Mouse (Mus musculus): Measurements from ENCODE around the gene Slc7a10. TPM values are rescaled to one million over a fixed set of nuclear protein-coding genes. Genes with fewer than 3 reads are reported as not detected.

Gene Slc7a10
- polyA plus RNA-seq, 1 experiment from 2014 or later, result 2.4 TPM

DNA sequence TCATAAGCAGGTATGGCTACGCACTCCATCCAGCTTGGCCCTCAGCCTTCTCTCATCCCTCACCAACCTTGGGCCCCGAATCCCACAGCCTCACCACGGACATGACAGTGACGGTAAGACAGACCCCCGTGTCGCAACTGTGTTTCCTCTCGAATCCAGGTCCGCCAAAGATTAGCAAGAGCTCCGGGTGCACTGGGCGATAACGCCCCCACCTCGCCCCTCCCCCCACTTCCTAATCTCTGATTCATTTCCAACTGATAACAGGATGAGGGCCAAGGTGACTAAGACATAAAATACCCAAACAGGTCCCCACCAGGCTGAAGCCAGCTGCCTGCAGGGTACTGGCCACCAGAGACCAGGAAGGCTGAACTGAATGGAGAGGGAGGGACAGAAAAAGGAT, 31.7 kb upstream of the Slc7a10 start:
- H3K9me3 ChIP-seq (replicated peaks), result no peaks in the 10 kb centered on the region
- no peaks in the 10 kb centered on the region for H3K27me3 ChIP-seq
- no peak overlapping the region for H3K4me2 ChIP-seq
- no peak overlapping the region for H3K9ac ChIP-seq
- H3K4me1 ChIP-seq, result peaks cover 5% of the 10 kb centered on the region
- H3K36me3 ChIP-seq, result no peaks in the 10 kb centered on the region
- no peak overlapping the region for H3K27ac ChIP-seq
- no peak overlapping the region for H3K4me3 ChIP-seq (replicated peaks)
- ATAC-seq (replicated peaks; ENCODE audit: low FRiP score), result no peak
- 81% methylated on average over 12 of the region's 12 CpGs for WGBS

DNA sequence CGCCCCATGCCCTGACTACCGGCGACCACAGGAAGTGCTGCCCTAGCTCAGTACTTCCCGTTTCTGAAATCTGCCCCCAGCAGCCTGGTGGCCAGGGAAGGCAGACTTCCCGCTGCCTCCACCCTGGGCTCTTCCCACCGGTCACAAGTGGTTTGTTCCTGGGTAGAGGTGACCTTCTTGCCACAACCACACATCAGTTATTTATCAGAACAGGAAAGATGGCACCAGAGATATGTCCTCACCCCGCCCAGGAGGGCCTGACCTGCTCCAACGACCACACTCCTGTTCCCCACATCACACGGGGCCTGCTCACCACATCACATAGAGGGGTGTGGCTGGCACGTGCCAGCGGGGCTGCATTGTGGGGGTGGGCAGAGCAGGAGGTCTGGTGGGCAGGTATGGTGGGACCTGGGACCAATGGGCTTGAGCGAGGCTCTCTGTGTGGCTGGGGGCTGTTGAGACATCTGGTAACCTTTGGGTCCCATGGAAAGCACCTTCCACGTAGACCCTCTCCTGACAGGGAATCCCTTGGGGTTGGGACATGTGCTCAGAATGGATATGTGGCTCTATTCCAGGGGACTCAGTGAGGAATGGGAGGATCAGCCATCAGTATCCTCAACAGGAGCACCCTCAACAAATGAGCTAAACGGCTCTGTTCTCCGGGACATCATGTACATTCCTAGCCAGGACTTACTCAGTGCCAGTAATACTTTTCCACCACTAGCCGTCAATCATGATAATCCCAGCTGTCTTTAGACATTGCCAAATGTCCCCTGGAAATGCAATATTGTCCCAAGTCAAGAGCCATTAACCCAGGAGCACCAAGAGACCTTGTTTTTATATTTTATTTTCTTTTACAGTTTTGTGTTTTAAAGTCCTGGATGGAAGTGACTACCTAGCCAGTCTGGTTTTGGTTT, 29.4 kb upstream of the Slc7a10 start:
- H3K36me3 ChIP-seq, result no peaks in the 10 kb centered on the region
- no peaks in the 10 kb centered on the region for H3K4me1 ChIP-seq
- H3K27me3 ChIP-seq, result no peaks in the 10 kb centered on the region
- H3K4me2 ChIP-seq, result no peak overlapping the region
- H3K27ac ChIP-seq, result no peak overlapping the region
- H3K4me3 ChIP-seq (replicated peaks), result no peak overlapping the region
- no peaks in the 10 kb centered on the region for H3K9me3 ChIP-seq (replicated peaks)
- no peak overlapping the region for H3K9ac ChIP-seq
- 70% methylated on average over 16 of the region's 16 CpGs for WGBS
- no peak for ATAC-seq (replicated peaks; ENCODE audit: low FRiP score)

- WGBS, result 69% methylated on average over 3 of the region's 3 CpGs
- Histone ChIP-seq H3K9me3 (replicated peaks) (no peaks in the 10 kb centered on the region), H3K4me2 (no peak overlapping the region)
These were observed 28.7 kb upstream of the Slc7a10 start for GRCm38 (mm10) chr7:35157512-35157911.

DNA sequence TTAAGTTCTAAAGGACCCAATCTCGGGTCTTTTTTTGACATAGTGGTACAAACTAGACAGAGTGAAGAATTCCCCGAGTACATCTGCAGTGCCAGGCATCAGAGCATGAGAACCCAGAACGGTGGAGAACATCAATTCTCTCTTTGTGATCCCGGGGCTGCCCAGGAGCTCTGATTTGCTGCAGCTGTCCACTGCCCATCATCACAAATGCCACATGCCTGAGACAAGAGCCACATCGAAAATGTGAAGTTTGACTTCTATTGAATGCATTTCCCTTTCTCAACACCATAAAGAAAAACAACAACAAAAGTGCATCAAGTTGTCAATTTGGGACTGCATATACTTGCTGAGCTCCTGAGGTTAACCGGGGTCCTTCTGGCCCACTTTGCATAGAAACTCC, 23.7 kb upstream of the Slc7a10 start:
- Histone ChIP-seq H3K27ac (no peak overlapping the region), H3K36me3 (no peaks in the 10 kb centered on the region), H3K9ac (no peak overlapping the region), H3K4me1 (no peaks in the 10 kb centered on the region), H3K9me3 (replicated peaks) (no peaks in the 10 kb centered on the region), H3K4me2 (no peak overlapping the region), H3K4me3 (replicated peaks) (no peak overlapping the region), H3K27me3 (no peaks in the 10 kb centered on the region)
- no peak for ATAC-seq (replicated peaks; ENCODE audit: low FRiP score)
- 79% methylated on average over 6 of the region's 6 CpGs for WGBS

More at GRCm38 (mm10) chr7:35157512-35157911, 28.7 kb upstream of the Slc7a10 start:
- H3K36me3 ChIP-seq, result no peaks in the 10 kb centered on the region
- H3K27me3 ChIP-seq, result no peaks in the 10 kb centered on the region
- no peak for ATAC-seq (replicated peaks; ENCODE audit: low FRiP score)
- H3K4me1 ChIP-seq, result no peaks in the 10 kb centered on the region
- H3K9ac ChIP-seq, result no peak overlapping the region
- H3K4me3 ChIP-seq (replicated peaks), result no peak overlapping the region
- no peak overlapping the region for H3K27ac ChIP-seq

DNA sequence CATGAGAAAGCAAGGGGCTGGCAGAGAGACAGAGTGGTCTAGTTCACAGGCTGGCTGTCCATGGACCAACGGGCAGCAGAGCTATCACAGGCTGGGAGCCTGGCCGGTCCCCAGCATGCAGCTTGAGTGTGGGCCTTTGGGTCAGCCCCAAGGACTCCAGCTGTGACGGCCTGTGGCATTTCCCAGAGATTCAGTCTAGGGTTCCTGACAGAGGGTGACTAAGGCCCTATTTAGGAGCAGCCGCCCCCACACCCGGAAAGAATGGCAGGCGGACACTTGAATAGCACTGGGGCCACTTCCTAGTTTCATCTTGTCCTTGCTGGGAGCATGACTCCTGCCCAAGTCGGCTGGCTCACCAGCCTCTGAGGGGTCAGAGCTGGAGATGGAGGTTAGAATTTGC, 22.6 kb upstream of the Slc7a10 start:
- 55% methylated on average over 7 of the region's 7 CpGs for WGBS
- Histone ChIP-seq H3K4me2 (no peak overlapping the region), H3K4me1 (no peaks in the 10 kb centered on the region), H3K27ac (no peak overlapping the region), H3K36me3 (no peaks in the 10 kb centered on the region), H3K9ac (no peak overlapping the region), H3K27me3 (no peaks in the 10 kb centered on the region), H3K9me3 (replicated peaks) (no peaks in the 10 kb centered on the region), H3K4me3 (replicated peaks) (no peak overlapping the region)
- no peak for ATAC-seq (replicated peaks; ENCODE audit: low FRiP score)

DNA sequence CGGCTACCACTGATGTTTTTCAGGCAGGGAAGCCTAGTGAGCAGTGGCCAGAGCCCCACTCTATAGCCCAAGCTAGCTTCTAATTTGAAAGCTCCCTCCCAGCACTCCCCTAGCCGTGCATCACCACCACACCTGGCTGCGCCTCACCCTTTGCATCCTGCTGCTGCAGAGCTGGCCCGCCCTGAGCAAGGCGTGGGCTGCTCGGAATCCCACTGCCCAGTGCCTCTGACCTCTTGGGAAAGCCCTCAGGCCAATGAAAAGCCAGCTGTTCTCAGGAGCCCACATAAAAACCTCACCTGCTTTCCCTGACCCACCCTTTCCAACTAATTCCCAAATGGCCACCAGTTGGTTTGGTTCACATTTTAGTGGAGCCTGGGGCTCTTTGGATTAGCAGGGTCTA, 22.1 kb upstream of the Slc7a10 start:
- Histone ChIP-seq H3K27me3 (no peaks in the 10 kb centered on the region), H3K9me3 (replicated peaks) (no peaks in the 10 kb centered on the region), H3K4me1 (no peaks in the 10 kb centered on the region), H3K9ac (no peak overlapping the region), H3K4me2 (no peak overlapping the region), H3K36me3 (no peaks in the 10 kb centered on the region), H3K4me3 (replicated peaks) (no peak overlapping the region), H3K27ac (no peak overlapping the region)
- WGBS, result 56% methylated on average over 6 of the region's 6 CpGs
- no peak for ATAC-seq (replicated peaks; ENCODE audit: low FRiP score)

DNA sequence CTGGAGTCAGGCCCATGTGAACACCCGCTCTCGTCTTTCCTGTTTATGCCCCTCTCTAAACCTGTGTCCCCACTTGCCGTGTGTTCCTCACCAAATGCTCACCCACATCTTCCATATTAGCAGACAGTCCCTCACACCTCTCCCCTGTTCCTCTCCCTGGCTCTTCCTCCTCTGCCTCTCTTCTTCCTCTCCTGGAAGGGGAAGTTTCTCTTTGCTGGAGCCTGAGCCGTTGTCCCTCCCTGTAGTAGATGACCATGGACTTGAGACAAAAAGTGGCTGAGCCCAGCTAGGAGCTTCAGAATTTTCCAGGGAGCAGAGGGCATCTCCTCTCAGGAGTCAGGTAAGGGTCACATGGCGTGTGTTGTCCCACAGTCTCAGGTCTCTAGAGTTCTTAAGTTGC, 19.2 kb upstream of the Slc7a10 start:
- 79% methylated on average over 5 of the region's 5 CpGs for WGBS
- H3K4me3 ChIP-seq (replicated peaks), result no peak overlapping the region
- peaks cover 6% of the 10 kb centered on the region; the same call in 1 of the 2 replicates for H3K4me1 ChIP-seq
- H3K36me3 ChIP-seq, result no peaks in the 10 kb centered on the region
- H3K9ac ChIP-seq, result no peak overlapping the region
- ATAC-seq (replicated peaks; ENCODE audit: low FRiP score), result no peak
- no peaks in the 10 kb centered on the region for H3K9me3 ChIP-seq (replicated peaks)
- H3K27me3 ChIP-seq, result peaks cover 17% of the 10 kb centered on the region
- H3K4me2 ChIP-seq, result no peak overlapping the region
- no peak overlapping the region for H3K27ac ChIP-seq

DNA sequence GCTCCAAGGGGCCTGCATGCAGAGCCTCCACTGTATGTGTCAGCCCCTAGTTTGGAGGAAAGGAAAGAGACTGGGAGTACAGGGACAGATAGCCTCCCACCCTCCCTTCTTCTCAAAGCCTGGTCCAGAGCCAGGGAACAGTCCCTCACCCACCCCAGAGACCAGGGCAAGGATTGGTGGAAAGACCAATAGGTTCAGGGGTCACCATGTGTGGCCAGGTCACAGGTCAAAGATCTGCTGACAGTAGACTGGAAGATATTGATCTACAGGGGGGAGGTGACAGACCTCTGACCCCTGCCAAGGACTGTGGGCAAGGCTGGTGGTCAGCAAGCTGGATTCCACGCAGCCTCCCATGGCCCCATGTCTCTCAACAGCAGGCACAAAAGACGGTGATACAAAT, 18.3 kb upstream of the Slc7a10 start:
- no peak for ATAC-seq (replicated peaks; ENCODE audit: low FRiP score)
- H3K9ac ChIP-seq, result no peak overlapping the region
- peaks cover 10% of the 10 kb centered on the region; the same call in 1 of the 2 replicates for H3K4me1 ChIP-seq
- H3K27ac ChIP-seq, result no peak overlapping the region
- peaks cover 20% of the 10 kb centered on the region for H3K27me3 ChIP-seq
- no peak overlapping the region for H3K4me2 ChIP-seq
- no peaks in the 10 kb centered on the region for H3K36me3 ChIP-seq
- 56% methylated on average over 2 of the region's 2 CpGs for WGBS
- no peak overlapping the region for H3K4me3 ChIP-seq (replicated peaks)
- H3K9me3 ChIP-seq (replicated peaks), result no peaks in the 10 kb centered on the region

- no peak for ATAC-seq (replicated peaks; ENCODE audit: low FRiP score)
- Histone ChIP-seq H3K4me1 (peaks cover 10% of the 10 kb centered on the region; the same call in 1 of the 2 replicates), H3K36me3 (no peaks in the 10 kb centered on the region), H3K27ac (no peak overlapping the region), H3K4me3 (replicated peaks) (no peak overlapping the region), H3K4me2 (no peak overlapping the region), H3K9me3 (replicated peaks) (no peaks in the 10 kb centered on the region), H3K27me3 (peaks cover 27% of the 10 kb centered on the region), H3K9ac (no peak overlapping the region)
- WGBS, result 14% methylated on average over 6 of the region's 6 CpGs
These were observed 16.8 kb upstream of the Slc7a10 start for GRCm38 (mm10) chr7:35169341-35169740.

DNA sequence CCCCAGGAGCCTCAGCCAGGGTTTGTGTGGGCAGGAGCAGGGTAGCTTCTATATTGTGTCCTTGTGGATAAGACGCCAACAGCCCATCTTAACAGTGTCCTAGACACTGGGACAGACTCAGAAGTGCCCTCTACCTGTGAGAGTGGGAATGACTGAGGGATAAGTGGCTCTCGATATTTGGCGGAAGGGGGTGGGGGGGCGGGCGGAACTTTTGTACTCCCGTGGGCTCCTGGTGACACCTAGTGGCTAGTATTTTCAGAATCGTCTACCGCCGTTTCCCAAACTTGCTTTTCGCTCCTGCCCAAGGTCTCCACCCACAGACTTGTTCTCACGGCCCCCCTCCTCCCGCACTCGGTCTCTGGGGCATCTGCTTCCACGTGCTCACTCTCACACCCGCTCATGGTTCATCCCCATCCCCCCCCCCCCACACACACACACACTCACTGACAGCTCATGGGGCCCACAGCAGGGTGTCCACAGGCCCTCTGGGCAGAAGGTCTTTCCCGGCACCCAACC, 14.3 kb upstream of the Slc7a10 start:
- ATAC-seq (replicated peaks; ENCODE audit: low FRiP score), result peak; percentile 73
- Histone ChIP-seq H3K9ac (no peak overlapping the region), H3K9me3 (replicated peaks) (no peaks in the 10 kb centered on the region), H3K27ac (no peak overlapping the region), H3K4me3 (replicated peaks) (0 out of 2 replicates have a peak overlapping the region, but pooled peaks have one; percentile 12), H3K4me1 (peaks cover 15% of the 10 kb centered on the region; the same call in 1 of the 2 replicates), H3K27me3 (peaks cover 27% of the 10 kb centered on the region), H3K4me2 (peak overlapping the region; percentile 50), H3K36me3 (no peaks in the 10 kb centered on the region)
- WGBS, result 3% methylated on average over 16 of the region's 16 CpGs

- H3K9ac ChIP-seq, result no peak overlapping the region
- no peaks in the 10 kb centered on the region for H3K9me3 ChIP-seq (replicated peaks)
- no peak overlapping the region for H3K4me2 ChIP-seq
- 79% methylated on average over 4 of the region's 4 CpGs for WGBS
- no peaks in the 10 kb centered on the region for H3K36me3 ChIP-seq
- no peak for ATAC-seq (replicated peaks; ENCODE audit: low FRiP score)
- peaks cover 27% of the 10 kb centered on the region for H3K27me3 ChIP-seq
- no peak overlapping the region for H3K4me3 ChIP-seq (replicated peaks)
- H3K4me1 ChIP-seq, result peaks cover 15% of the 10 kb centered on the region; the same call in 1 of the 2 replicates
- H3K27ac ChIP-seq, result no peak overlapping the region
These were observed 13.7 kb upstream of the Slc7a10 start for GRCm38 (mm10) chr7:35172519-35172918.

GRCm38 (mm10) chr7:35175533-35175932, 10.7 kb upstream of the Slc7a10 start:
- H3K9ac ChIP-seq, result no peak overlapping the region
- peaks cover 18% of the 10 kb centered on the region for H3K27me3 ChIP-seq
- no peak overlapping the region for H3K4me2 ChIP-seq
- no peaks in the 10 kb centered on the region for H3K9me3 ChIP-seq (replicated peaks)
- peaks cover 13% of the 10 kb centered on the region; the same call in 1 of the 2 replicates for H3K4me1 ChIP-seq
- no peak overlapping the region for H3K27ac ChIP-seq
- WGBS, result 71% methylated on average over 4 of the region's 4 CpGs
- no peak for ATAC-seq (replicated peaks; ENCODE audit: low FRiP score)
- H3K36me3 ChIP-seq, result no peaks in the 10 kb centered on the region
- H3K4me3 ChIP-seq (replicated peaks), result no peak overlapping the region
